Mouse (Mus musculus) layer of hippocampus, adult 9-10 months (tissue): ENCODE data around the gene Ptcd1.
"Not testable (repeated sequence)": the region's sequence is repeated elsewhere in the genome, so short reads cannot be mapped to it uniquely, and the experiment has no call there.

Experiments used
- DNase-seq: peaks from one replicate; pipeline ENCODE4 v3.0.0; 2022; ENCODE audit warnings: low spot score

The Ptcd1 gene

GRCm38 (mm10) chr5:145164710-145165109, 2.2 kb downstream of the Ptcd1 start:
- DNase-seq: no peak

- no peak for DNase-seq
Measured at GRCm38 (mm10) chr5:145161361-145161760, 5.5 kb downstream of the Ptcd1 start.

- DNase-seq: no peak
Measured at GRCm38 (mm10) chr5:145152690-145153089, 14.2 kb downstream of the Ptcd1 start.

DNA sequence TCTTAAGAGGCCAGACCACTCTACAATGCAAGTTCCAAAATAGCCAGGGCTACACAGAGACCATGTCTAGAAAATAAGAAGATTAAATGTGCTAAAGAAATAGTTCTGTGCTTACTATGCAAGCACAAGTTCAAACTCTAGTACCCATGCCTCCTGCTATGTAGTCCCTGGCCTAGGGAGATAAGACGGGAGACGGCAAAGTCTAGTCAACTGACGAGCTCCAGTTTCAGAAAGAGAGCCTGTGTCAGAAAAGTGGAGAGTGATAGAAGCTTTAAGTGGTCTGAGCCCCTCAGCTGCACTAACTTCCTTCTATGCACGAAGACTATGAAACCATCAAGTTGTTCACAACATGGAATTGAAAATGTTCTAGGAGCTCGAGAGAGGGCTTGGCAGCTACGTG, 17.6 kb downstream of the Ptcd1 start:
- no peak for DNase-seq

- DNase-seq: no peak
Measured at GRCm38 (mm10) chr5:145147748-145148147, 19.2 kb downstream of the Ptcd1 start.

- no peak for DNase-seq
Measured at GRCm38 (mm10) chr5:145140611-145141010, 26.3 kb downstream of the Ptcd1 start.

- peak; percentile 95 for DNase-seq
Measured at GRCm38 (mm10) chr5:145139571-145140519, 27.1 kb downstream of the Ptcd1 start, which contains the start of the genes Pdap1 and Bud31. TSS of gene Pdap1 (minus strand) at chr5:145140238. TSS of gene Bud31 (plus strand) at chr5:145140362.

DNA sequence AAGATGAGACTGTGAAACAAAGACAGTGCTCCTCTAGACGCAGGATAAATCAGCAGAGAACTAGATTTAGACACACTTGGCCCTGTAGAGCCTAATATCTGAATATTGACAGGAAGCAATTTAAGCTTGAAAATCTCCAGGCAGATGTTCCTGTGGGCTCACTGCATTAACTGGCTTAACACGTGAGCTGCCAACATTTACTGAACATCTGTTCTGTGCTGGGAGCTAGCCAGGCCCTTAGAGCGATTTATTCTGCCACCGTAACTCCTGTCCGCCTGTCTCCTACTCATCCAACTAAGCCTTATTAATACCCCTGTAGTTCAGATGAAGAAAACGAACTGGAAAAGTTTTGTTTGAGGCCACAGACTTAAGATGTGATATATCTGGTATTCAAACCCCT, 28.1 kb downstream of the Ptcd1 start:
- no peak for DNase-seq

GRCm38 (mm10) chr5:145133275-145133674, 33.6 kb downstream of the Ptcd1 start:
- not testable (repeated sequence) for DNase-seq

GRCm38 (mm10) chr5:145130995-145131394, 35.9 kb downstream of the Ptcd1 start:
- no peak for DNase-seq

DNA sequence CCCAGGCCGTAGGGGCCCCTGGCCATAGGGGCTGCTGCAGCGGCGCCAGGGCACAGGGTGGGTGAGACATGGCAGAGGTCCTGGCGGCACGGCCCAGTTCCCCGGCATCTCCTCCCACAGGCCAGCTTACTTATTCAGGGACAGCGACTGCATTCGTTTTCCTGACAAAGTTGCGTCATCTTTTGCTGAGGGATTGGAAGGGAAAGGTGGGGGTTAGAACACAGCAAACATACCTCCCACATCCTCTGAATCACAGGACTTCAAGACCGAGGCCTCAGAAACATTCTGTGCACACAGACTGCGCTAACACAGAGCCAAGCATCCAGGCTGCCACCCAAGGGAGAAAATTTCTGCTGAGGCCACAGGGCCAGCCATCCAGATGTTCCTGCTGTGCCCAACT, 36.7 kb downstream of the Ptcd1 start:
- peak; percentile 45 for DNase-seq

DNA sequence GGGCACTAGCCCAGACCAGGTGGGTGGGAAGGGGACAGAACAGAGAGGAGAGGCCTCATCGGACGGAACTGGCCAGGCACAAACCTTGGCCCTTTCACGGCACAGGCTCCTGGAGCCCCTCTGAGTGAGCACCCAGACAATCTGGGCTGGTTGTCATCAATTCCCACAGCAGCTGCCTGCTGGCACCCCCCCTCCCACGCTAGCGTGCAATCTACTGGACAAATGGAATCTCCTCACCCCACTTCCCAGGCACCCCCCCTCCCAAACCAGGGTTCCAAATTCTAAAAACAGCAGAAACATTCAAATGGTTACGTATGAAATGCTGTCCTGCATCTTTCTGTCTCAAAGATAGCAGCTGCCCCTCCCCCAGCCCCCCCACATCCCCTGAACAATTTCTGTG, 37.1 kb downstream of the Ptcd1 start:
- DNase-seq: not testable (repeated sequence)

DNA sequence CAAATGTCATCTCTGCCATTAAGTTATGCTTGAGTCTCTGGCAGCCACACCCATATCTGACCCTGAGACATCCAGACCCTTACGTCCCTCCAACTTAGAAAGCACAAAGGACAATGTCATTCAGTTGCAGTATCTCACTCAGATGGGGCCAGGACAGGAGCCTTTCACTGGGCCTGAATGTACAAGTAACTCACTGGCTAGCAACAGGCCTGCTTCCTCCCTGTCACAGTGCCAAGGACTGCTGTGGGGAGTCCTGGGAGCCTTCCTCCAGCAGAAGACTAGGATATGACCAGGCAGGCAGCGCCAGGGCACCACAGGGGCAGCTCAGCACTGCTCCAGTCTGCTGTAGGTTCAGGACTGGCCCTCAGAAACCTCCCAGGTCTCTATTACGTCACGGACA, 37.8 kb downstream of the Ptcd1 start:
- DNase-seq: no peak

DNA sequence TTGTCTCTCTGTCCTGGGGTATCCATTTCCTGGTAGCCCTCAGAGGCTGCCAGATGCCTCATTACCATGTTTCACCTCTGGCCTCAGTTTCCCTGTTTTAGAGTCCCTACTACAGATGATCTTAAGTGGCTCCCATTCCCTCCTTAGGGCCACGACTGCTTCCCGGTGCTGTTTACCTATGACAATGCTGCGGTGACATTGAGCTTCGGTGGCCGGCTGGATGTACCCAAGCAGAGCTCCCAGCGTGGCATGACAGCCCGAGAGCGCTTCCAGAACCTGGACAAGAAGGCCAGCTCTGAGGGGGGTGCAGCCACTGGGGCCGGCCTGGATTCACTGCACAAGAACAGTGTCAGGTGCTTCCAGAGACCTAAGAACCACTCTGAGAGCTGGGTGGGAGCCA, 40.3 kb downstream of the Ptcd1 start:
- DNase-seq: no peak

- no peak for DNase-seq
Measured at GRCm38 (mm10) chr5:145123396-145123795, 43.5 kb downstream of the Ptcd1 start.

- no peak for DNase-seq
Measured at GRCm38 (mm10) chr5:145120921-145121320, 46.0 kb downstream of the Ptcd1 start.

DNA sequence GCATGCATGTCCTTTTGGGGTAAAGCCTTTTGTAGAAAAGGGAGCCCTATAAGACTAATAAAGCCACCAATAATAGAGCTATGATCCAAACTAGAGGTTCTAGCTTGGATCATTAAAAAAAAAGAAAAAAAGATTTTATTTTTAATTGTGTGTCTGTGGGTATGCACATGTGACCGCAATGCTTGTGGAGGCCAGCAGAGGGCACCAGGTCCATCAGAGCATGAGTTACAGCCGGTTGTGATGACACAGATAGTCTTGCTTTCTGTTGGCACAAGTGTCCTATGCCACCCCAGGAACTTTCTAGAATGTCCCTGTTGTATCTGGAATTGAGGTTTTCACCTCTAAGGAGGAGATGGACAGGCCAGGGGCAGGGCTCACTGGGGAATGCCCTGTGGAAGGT, 47.5 kb downstream of the Ptcd1 start:
- DNase-seq: no peak

DNA sequence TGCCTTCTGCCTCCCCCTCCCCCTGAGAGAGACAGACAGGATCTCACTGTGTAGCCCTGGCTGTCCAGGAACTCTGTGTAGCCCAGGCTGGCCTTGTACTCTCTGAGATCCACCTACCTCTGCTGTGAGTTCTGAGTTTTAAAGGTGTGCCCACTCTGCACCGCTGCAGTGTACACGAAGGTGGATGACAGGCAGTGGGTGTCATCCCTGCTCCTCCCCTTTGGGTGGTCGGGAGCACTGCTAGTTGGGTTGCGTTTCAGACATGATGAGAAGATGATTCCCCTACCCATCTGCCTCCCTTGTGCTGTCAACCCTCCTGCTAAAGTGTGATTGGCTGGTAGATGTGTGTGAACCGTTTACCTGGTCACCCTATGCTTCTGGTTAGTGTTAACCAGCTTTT, 48.4 kb downstream of the Ptcd1 start:
- no peak for DNase-seq

- no peak for DNase-seq
Measured at GRCm38 (mm10) chr5:145118005-145118404, 48.9 kb downstream of the Ptcd1 start.

DNA sequence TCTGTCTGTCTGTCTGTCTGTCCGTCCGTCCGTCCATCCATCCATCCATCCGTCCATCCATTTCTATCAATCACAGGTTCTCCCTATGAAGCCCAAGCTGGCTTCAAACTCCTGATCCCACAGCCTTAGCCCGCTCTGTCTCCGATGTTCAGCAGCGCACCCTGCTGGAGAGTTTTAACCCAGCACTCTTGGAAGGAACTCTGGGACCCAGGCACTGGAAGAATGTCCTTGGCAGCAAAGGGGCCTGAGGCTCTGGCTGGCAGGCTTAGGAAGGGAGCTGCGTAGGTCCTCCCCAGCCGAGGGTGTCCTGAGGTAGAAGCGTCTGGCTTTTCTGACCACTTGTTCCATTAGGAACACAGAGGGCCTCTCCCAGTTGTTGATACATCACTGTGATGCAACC, 50.0 kb downstream of the Ptcd1 start:
- DNase-seq: no peak

GRCm38 (mm10) chr5:145116316-145116715, 50.6 kb downstream of the Ptcd1 start:
- no peak for DNase-seq

GRCm38 (mm10) chr5:145115736-145116135, 51.2 kb downstream of the Ptcd1 start:
- DNase-seq: no peak

GRCm38 (mm10) chr5:145114606-145115473, 52.1 kb downstream of the Ptcd1 start:
- DNase-seq: no peak
